Mouse (Mus musculus): Measurements from ENCODE around the gene Olfr1116. TPM values are rescaled to one million over a fixed set of nuclear protein-coding genes. Genes with fewer than 3 reads are reported as not detected.
"Not testable (repeated sequence)": the region's sequence is repeated elsewhere in the genome, so short reads cannot be mapped to it uniquely, and the experiment has no call there.

The Olfr1116 gene
- not detected in 2 replicates for polyA plus RNA-seq (2012; ENCODE audit: insufficient read depth, low replicate concordance)

GRCm38 (mm10) chr2:87267234-87267633 lies at the start of gene Olfr1116:
Olfr1116 (plus strand) TSS chr2:87267534.
- no peaks in the 10 kb centered on the region for H3K27me3 ChIP-seq (replicated peaks)
- no peaks in the 10 kb centered on the region for H3K9me3 ChIP-seq
- no peaks in the 10 kb centered on the region for H3K4me1 ChIP-seq
- H3K36me3 ChIP-seq (replicated peaks; ENCODE audit: low read length) = no peaks in the 10 kb centered on the region
- H3K4me3 ChIP-seq (replicated peaks) = no peak within 1 kb of the TSS
- no peak for TF ChIP-seq GATA1 (IDR thresholded peaks at IDR 0.05; ENCODE audit: borderline replicate concordance, low read length)

DNA sequence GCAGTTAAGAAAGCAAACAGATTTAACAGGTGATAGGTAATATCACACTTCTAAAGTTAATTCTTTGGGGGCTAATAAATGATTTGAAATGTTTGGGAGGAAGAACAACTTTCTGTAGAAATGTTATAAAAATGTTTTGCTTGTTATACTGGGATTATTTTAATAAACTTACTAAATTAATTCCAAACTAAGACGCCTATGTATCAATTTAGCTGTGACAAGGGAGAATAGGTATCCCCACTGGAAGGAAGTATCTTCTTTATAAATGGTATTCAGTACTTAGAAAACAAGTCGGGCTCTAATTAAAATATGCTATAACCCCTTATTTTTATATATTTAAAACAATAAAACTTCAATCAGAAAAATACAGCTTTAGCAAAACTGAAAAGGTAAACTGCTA lies 19.6 kb upstream of the Olfr1116 start, which contains the start of gene Olfr1115:
Olfr1115 (plus strand) TSS at position 301 of the 400 bp plus-strand sequence.
- no peak for TF ChIP-seq FLI1 (IDR thresholded peaks at IDR 0.05; ENCODE audit: low read length)
- no peak for TF ChIP-seq GATA1 (IDR thresholded peaks at IDR 0.05; ENCODE audit: borderline replicate concordance, low read length)
- Histone ChIP-seq H3K4me1 (no peaks in the 10 kb centered on the region), H3K27me3 (replicated peaks) (no peaks in the 10 kb centered on the region), H3K36me3 (replicated peaks; ENCODE audit: low read length) (no peaks in the 10 kb centered on the region), H3K9me3 (no peaks in the 10 kb centered on the region), H3K4me3 (replicated peaks) (no peak within 1 kb of the TSS)

- H3K9me3 ChIP-seq; H3K4me1 ChIP-seq; H3K4me3 ChIP-seq (replicated peaks); H3K27me3 ChIP-seq (replicated peaks); H3K36me3 ChIP-seq (replicated peaks; ENCODE audit: low read length): not testable (repeated sequence)
Measured at GRCm38 (mm10) chr2:87293977-87294376, 26.6 kb downstream of the Olfr1116 start.

DNA sequence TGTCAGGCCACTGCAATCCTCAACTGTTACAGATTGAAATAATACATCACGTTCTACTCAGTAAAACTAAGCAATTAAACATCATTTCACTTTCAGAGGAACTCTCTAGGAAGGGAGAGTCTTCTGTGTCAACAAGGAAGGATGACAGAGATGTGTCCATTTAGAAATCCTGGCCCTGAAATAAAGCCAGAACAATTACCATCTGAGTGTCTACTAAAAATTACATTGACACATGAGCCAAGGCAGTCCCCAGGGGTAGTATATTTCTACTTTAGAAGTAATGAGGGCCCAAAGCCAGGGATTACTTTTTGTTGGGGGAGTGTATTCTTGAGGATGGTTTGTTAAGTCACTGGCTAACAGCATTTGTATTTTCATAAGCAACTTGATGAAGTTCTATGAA lies 39.9 kb downstream of the Olfr1116 start, which contains the start of gene Olfr1118:
Olfr1118 (plus strand) TSS at position 301 of the 400 bp plus-strand sequence.
- no peaks in the 10 kb centered on the region for H3K27me3 ChIP-seq (replicated peaks)
- no peaks in the 10 kb centered on the region for H3K4me1 ChIP-seq
- no peak within 1 kb of the TSS for H3K4me3 ChIP-seq (replicated peaks)
- no peaks in the 10 kb centered on the region for H3K36me3 ChIP-seq (replicated peaks; ENCODE audit: low read length)
- no peak for TF ChIP-seq FLI1 (IDR thresholded peaks at IDR 0.05; ENCODE audit: low read length)
- no peak for TF ChIP-seq GATA1 (IDR thresholded peaks at IDR 0.05; ENCODE audit: borderline replicate concordance, low read length)
- H3K9me3 ChIP-seq = peaks cover 3% of the 10 kb centered on the region; the same call in 1 of the 2 replicates

Other genes starting within 250 kb of the Olfr1116 start
- not detected in 2 replicates for gene Olfr1104, start 240.5 kb upstream of the Olfr1116 start, polyA plus RNA-seq (2012; ENCODE audit: insufficient read depth, low replicate concordance)
- 0.02 TPM in 1 of 2 replicates, not detected in the other for gene Olfr1105, start 231.0 kb upstream of the Olfr1116 start, polyA plus RNA-seq (2012; ENCODE audit: insufficient read depth, low replicate concordance)
- gene Olfr1106, start 215.3 kb upstream of the Olfr1116 start, polyA plus RNA-seq (2012; ENCODE audit: insufficient read depth, low replicate concordance) = not detected in 2 replicates
- gene Olfr1107, start 191.7 kb upstream of the Olfr1116 start, polyA plus RNA-seq (2012; ENCODE audit: insufficient read depth, low replicate concordance) = not detected in 2 replicates
- not detected in 2 replicates for gene Olfr1109, start 171.5 kb upstream of the Olfr1116 start, polyA plus RNA-seq (2012; ENCODE audit: insufficient read depth, low replicate concordance)
- gene Olfr259, start 153.0 kb upstream of the Olfr1116 start, polyA plus RNA-seq (2012; ENCODE audit: insufficient read depth, low replicate concordance) = not detected in 2 replicates
- not detected in 2 replicates for gene Olfr1110, start 127.2 kb upstream of the Olfr1116 start, polyA plus RNA-seq (2012; ENCODE audit: insufficient read depth, low replicate concordance)
- not detected in 2 replicates for gene Olfr1111, start 114.9 kb upstream of the Olfr1116 start, polyA plus RNA-seq (2012; ENCODE audit: insufficient read depth, low replicate concordance)
- gene Olfr1112, start 79.7 kb upstream of the Olfr1116 start, polyA plus RNA-seq (2012; ENCODE audit: insufficient read depth, low replicate concordance) = not detected in 2 replicates
- gene Olfr1113, start 58.6 kb upstream of the Olfr1116 start, polyA plus RNA-seq (2012; ENCODE audit: insufficient read depth, low replicate concordance) = not detected in 2 replicates
- not detected in 2 replicates for gene Olfr1115, start 19.5 kb upstream of the Olfr1116 start, polyA plus RNA-seq (2012; ENCODE audit: insufficient read depth, low replicate concordance)
- 0.43 TPM in 1 of 2 replicates, not detected in the other for gene Olfr1118, start 40.0 kb downstream of the Olfr1116 start, polyA plus RNA-seq (2012; ENCODE audit: insufficient read depth, low replicate concordance)
- gene Olfr1120, start 87.3 kb downstream of the Olfr1116 start, polyA plus RNA-seq (2012; ENCODE audit: insufficient read depth, low replicate concordance) = not detected in 2 replicates
- gene Olfr1121, start 102.4 kb downstream of the Olfr1116 start, polyA plus RNA-seq (2012; ENCODE audit: insufficient read depth, low replicate concordance) = not detected in 2 replicates
- not detected in 2 replicates for gene Olfr1122, start 118.3 kb downstream of the Olfr1116 start, polyA plus RNA-seq (2012; ENCODE audit: insufficient read depth, low replicate concordance)
- not detected in 2 replicates for gene Olfr1123, start 149.1 kb downstream of the Olfr1116 start, polyA plus RNA-seq (2012; ENCODE audit: insufficient read depth, low replicate concordance)
- gene Olfr1124, start 162.7 kb downstream of the Olfr1116 start, polyA plus RNA-seq (2012; ENCODE audit: insufficient read depth, low replicate concordance) = not detected in 2 replicates
- gene Olfr1126, start 186.4 kb downstream of the Olfr1116 start, polyA plus RNA-seq (2012; ENCODE audit: insufficient read depth, low replicate concordance) = not detected in 2 replicates
- gene Pramel7, start 229.6 kb downstream of the Olfr1116 start, polyA plus RNA-seq (2012; ENCODE audit: insufficient read depth, low replicate concordance) = not detected in 2 replicates
- gene Pramel6, start 239.0 kb downstream of the Olfr1116 start, polyA plus RNA-seq (2012; ENCODE audit: insufficient read depth, low replicate concordance) = not detected in 2 replicates